Mouse (Mus musculus): ENCODE results near the gene Tmem212. TPM values are rescaled to one million over a fixed set of nuclear protein-coding genes. Genes with fewer than 3 reads are reported as not detected.

Tmem212 gene
- polyA plus RNA-seq, 1 experiment from 2014 or later = not detected

DNA sequence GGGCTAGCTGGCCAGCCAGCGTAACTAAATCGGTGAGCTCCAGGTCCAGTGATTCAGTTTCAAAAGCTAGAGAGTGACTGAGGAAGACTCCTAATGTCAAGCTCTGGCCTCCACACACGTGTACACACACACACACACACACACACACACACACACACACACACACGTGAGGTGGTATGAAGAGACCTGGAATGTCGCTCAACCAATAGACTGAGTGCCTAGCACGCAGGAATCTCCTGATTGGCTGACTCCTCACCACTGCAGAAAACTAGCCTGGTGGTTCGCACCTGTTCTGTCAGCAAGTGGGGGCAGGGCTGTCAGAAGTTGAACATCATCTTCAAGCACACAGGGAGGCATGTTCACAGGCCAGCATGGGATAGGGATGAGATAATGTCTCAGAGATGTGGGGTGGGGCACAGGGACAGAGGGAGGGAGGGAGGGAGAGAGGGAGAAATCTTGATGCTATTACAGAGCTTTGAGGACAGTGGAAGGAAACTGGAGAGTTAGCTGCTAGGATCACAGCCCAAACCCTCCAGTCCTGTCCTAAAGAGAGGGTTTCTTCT, 10.6 kb upstream of the Tmem212 start:
- Histone ChIP-seq H3K9me3 (replicated peaks; ENCODE audit: control insufficient read depth, low read length) (peaks cover 6% of the 10 kb centered on the region; the same call in 1 of the 2 replicates), H3K27ac (ENCODE audit: low read depth, low read length) (no peak overlapping the region), H3K4me1 (ENCODE audit: control insufficient read depth, insufficient read depth, low read length) (peaks cover 13% of the 10 kb centered on the region), H3K4me3 (ENCODE audit: low read depth, low read length) (no peak overlapping the region), H3K9ac (ENCODE audit: low read depth, low read length) (no peak overlapping the region), H3K4me2 (no peak overlapping the region), H3K36me3 (ENCODE audit: control insufficient read depth, insufficient read depth, low read length) (no peaks in the 10 kb centered on the region), H3K27me3 (ENCODE audit: control insufficient read depth, insufficient read depth, low read length) (no peaks in the 10 kb centered on the region)
- 77% methylated on average over 7 of the region's 7 CpGs for WGBS (ENCODE audit: insufficient replicate concordance)
- ATAC-seq (replicated peaks; ENCODE audit: insufficient number of reproducible peaks, low FRiP score, low TSS enrichment) = no peak

DNA sequence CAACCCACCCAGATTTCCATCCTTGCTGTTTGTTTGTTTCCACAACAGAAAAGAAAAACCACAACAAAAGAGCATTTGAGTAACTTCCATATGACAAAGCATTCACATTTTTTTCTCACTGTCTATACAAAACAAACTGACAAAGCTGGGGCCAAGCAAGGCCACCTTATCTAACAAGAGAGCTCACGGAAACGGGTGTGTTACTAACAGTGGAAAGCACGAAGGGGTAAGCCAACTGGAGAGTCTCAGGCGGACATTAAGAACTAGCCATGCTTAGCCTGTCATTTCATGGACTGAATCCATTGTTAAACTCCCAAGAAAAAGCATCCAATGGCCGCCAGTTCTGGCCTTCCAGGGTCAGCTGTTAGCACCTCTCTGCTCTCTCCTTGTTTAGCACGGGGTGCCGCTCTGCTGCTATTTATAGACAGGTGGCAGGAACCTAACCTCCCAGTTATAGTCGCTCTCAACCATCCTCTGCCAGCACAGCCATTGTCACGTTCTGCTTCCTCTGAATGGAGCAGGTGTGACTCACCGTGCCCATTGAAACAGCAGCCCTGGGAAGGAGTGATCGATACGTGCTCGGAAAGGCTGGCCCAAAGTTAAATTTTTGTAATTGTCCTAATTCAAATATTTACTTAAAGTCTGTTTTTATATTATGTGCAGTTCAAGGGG, 8.6 kb upstream of the Tmem212 start:
- H3K4me2 ChIP-seq = peak overlapping the region; percentile 19; the same call in 1 of the 2 replicates
- no peak overlapping the region for H3K4me3 ChIP-seq (ENCODE audit: low read depth, low read length)
- peaks cover 13% of the 10 kb centered on the region for H3K4me1 ChIP-seq (ENCODE audit: control insufficient read depth, insufficient read depth, low read length)
- peaks cover 6% of the 10 kb centered on the region; the same call in 1 of the 2 replicates for H3K9me3 ChIP-seq (replicated peaks; ENCODE audit: control insufficient read depth, low read length)
- 0 out of 2 replicates have a peak, but pooled peaks have one; percentile 16 for ATAC-seq (replicated peaks; ENCODE audit: insufficient number of reproducible peaks, low FRiP score, low TSS enrichment)
- H3K27me3 ChIP-seq (ENCODE audit: control insufficient read depth, insufficient read depth, low read length) = no peaks in the 10 kb centered on the region
- H3K27ac ChIP-seq (ENCODE audit: low read depth, low read length) = peak overlapping the region; percentile 80
- no peaks in the 10 kb centered on the region for H3K36me3 ChIP-seq (ENCODE audit: control insufficient read depth, insufficient read depth, low read length)
- WGBS (ENCODE audit: insufficient replicate concordance) = 23% methylated on average over 13 of the region's 13 CpGs
- no peak overlapping the region for H3K9ac ChIP-seq (ENCODE audit: low read depth, low read length)

DNA sequence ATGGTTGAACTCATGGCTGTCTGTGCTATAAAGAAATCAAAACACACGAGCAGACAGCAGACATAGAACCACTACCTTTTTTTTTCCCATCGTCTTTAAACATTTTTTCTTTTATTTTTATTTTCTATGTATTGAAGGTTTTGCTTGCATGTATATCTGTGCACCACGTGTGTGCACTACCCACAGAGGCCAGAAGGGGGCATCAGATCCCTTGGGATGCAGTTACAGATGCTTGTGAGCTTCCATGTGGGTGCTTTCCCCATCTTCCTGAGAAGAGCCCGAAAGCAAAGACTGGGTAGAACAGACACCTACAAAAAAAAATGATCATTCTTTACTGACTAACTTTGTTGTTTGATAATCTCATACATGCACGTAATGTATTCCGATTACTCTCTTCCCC, 5.7 kb upstream of the Tmem212 start:
- no peak overlapping the region for H3K27ac ChIP-seq (ENCODE audit: low read depth, low read length)
- ATAC-seq (replicated peaks; ENCODE audit: insufficient number of reproducible peaks, low FRiP score, low TSS enrichment) = no peak
- 84% methylated on average over 6 of the region's 6 CpGs for WGBS (ENCODE audit: insufficient replicate concordance)
- H3K4me3 ChIP-seq (ENCODE audit: low read depth, low read length) = no peak overlapping the region
- no peak overlapping the region for H3K9ac ChIP-seq (ENCODE audit: low read depth, low read length)
- peaks cover 20% of the 10 kb centered on the region for H3K4me1 ChIP-seq (ENCODE audit: control insufficient read depth, insufficient read depth, low read length)
- no peaks in the 10 kb centered on the region for H3K36me3 ChIP-seq (ENCODE audit: control insufficient read depth, insufficient read depth, low read length)
- H3K4me2 ChIP-seq = no peak overlapping the region
- H3K27me3 ChIP-seq (ENCODE audit: control insufficient read depth, insufficient read depth, low read length) = no peaks in the 10 kb centered on the region
- H3K9me3 ChIP-seq (replicated peaks; ENCODE audit: control insufficient read depth, low read length) = no peaks in the 10 kb centered on the region

DNA sequence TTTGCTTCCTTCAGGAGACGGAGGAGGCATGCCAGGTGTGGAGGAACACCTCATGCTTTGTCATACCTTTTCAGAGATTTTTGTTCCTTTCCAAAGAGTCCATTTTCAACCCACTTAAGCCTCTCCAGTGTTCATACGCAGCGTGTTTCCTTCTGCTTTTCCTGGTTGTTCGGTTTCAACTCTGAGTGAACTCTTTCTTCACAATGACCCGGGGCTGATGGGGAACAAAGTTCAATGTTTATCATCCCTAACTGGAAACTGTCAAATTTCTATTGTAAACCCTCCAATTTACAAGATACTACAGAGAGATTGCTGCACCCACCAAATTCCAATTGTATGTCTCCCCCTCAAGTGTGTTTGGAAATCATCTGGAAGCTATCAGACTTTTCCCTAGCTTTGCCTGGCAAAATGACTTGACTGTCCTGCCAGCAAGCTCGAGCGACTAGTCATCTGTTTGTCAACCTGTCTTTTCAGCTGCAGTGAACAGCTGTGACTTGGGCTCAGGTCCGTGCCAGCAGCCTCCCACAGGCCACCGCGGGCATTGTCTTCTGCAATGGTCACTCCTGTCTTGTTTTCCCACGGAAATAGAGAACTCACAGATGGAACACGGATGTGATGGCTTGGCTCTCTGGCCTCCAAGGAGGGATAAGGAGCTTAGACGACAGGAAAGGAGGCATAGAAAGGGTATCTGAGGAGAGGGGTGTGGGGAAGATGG, 3.0 kb upstream of the Tmem212 start:
- H3K4me1 ChIP-seq (ENCODE audit: control insufficient read depth, insufficient read depth, low read length) = peaks cover 7% of the 10 kb centered on the region; the same call in 1 of the 2 replicates
- no peaks in the 10 kb centered on the region for H3K9me3 ChIP-seq (replicated peaks; ENCODE audit: control insufficient read depth, low read length)
- no peaks in the 10 kb centered on the region for H3K36me3 ChIP-seq (ENCODE audit: control insufficient read depth, insufficient read depth, low read length)
- H3K27ac ChIP-seq (ENCODE audit: low read depth, low read length) = peak overlapping the region; percentile 79
- H3K27me3 ChIP-seq (ENCODE audit: control insufficient read depth, insufficient read depth, low read length) = no peaks in the 10 kb centered on the region
- 51% methylated on average over 13 of the region's 13 CpGs for WGBS (ENCODE audit: insufficient replicate concordance)
- H3K4me2 ChIP-seq = no peak overlapping the region
- no peak for ATAC-seq (replicated peaks; ENCODE audit: insufficient number of reproducible peaks, low FRiP score, low TSS enrichment)
- no peak overlapping the region for H3K4me3 ChIP-seq (ENCODE audit: low read depth, low read length)
- H3K9ac ChIP-seq (ENCODE audit: low read depth, low read length) = no peak overlapping the region

GRCm38 (mm10) chr3:27898178-27898577, 2.0 kb upstream of the Tmem212 start:
- H3K9ac ChIP-seq (ENCODE audit: low read depth, low read length) = no peak overlapping the region
- no peak overlapping the region for H3K4me3 ChIP-seq (ENCODE audit: low read depth, low read length)
- WGBS (ENCODE audit: insufficient replicate concordance) = 47% methylated on average over 10 of the region's 10 CpGs
- no peak overlapping the region for H3K4me2 ChIP-seq
- peak overlapping the region; percentile 79 for H3K27ac ChIP-seq (ENCODE audit: low read depth, low read length)
- no peaks in the 10 kb centered on the region for H3K9me3 ChIP-seq (replicated peaks; ENCODE audit: control insufficient read depth, low read length)
- H3K36me3 ChIP-seq (ENCODE audit: control insufficient read depth, insufficient read depth, low read length) = no peaks in the 10 kb centered on the region
- ATAC-seq (replicated peaks; ENCODE audit: insufficient number of reproducible peaks, low FRiP score, low TSS enrichment) = 0 out of 2 replicates have a peak, but pooled peaks have one; percentile 46
- peaks cover 7% of the 10 kb centered on the region; the same call in 1 of the 2 replicates for H3K4me1 ChIP-seq (ENCODE audit: control insufficient read depth, insufficient read depth, low read length)
- no peaks in the 10 kb centered on the region; the same call in 1 of the 2 replicates for H3K27me3 ChIP-seq (ENCODE audit: control insufficient read depth, insufficient read depth, low read length)

DNA sequence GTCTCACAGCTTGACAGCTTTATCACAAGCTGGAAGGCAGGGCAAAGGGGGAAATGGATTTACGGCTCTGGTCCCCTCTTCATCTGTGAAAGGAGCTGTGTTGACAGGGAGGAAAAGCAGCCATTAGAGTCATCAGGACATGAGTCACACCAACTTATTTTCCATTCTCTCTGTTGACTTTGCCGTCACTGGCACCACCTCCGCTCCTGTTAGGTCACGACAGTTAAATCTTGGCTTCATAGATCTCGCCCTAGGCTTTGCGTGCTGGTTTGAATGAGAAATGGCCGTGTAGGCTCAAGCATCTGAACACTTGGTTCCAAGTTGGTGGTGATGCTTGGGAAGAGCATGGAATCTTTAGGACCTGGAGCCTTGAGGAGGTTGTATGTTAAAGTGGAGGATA, 9.6 kb downstream of the Tmem212 start:
- 39% methylated on average over 7 of the region's 7 CpGs for WGBS (ENCODE audit: insufficient replicate concordance)
- Histone ChIP-seq H3K36me3 (ENCODE audit: control insufficient read depth, insufficient read depth, low read length) (no peaks in the 10 kb centered on the region), H3K27ac (ENCODE audit: low read depth, low read length) (peak overlapping the region; percentile 8; the same call in 1 of the 2 replicates), H3K9ac (ENCODE audit: low read depth, low read length) (no peak overlapping the region), H3K4me3 (ENCODE audit: low read depth, low read length) (no peak overlapping the region), H3K4me2 (peak overlapping the region; percentile 10), H3K4me1 (ENCODE audit: control insufficient read depth, insufficient read depth, low read length) (peaks cover 10% of the 10 kb centered on the region; the same call in 1 of the 2 replicates), H3K27me3 (ENCODE audit: control insufficient read depth, insufficient read depth, low read length) (no peaks in the 10 kb centered on the region), H3K9me3 (replicated peaks; ENCODE audit: control insufficient read depth, low read length) (no peaks in the 10 kb centered on the region)
- peak; percentile 50; the same call in 1 of the 2 replicates for ATAC-seq (replicated peaks; ENCODE audit: insufficient number of reproducible peaks, low FRiP score, low TSS enrichment)

DNA sequence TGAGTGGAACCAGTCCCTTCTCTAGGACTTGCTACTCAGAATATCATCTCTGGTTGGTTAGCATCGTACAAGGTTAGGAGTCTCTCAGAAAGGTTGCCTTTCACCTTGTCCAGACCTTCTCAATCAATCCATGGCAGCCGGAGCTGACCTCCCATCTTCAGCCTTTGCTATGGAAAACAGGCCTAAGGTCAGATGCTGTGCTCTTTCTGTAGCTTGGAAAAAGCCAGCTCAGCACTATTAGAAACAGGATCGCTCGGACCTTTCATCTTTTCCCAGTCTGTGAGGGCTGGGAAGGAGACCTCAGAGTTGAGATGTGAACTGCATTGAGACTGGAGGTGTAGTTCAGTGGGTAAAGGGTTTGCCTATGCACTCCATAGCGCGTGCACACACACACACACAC, 10.6 kb downstream of the Tmem212 start:
- Histone ChIP-seq H3K9ac (ENCODE audit: low read depth, low read length) (no peak overlapping the region), H3K4me3 (ENCODE audit: low read depth, low read length) (no peak overlapping the region), H3K4me2 (no peak overlapping the region), H3K9me3 (replicated peaks; ENCODE audit: control insufficient read depth, low read length) (no peaks in the 10 kb centered on the region), H3K27ac (ENCODE audit: low read depth, low read length) (no peak overlapping the region), H3K4me1 (ENCODE audit: control insufficient read depth, insufficient read depth, low read length) (peaks cover 10% of the 10 kb centered on the region; the same call in 1 of the 2 replicates), H3K36me3 (ENCODE audit: control insufficient read depth, insufficient read depth, low read length) (no peaks in the 10 kb centered on the region), H3K27me3 (ENCODE audit: control insufficient read depth, insufficient read depth, low read length) (no peaks in the 10 kb centered on the region)
- WGBS (ENCODE audit: insufficient replicate concordance) = 75% methylated on average over 6 of the region's 6 CpGs
- ATAC-seq (replicated peaks; ENCODE audit: insufficient number of reproducible peaks, low FRiP score, low TSS enrichment) = no peak

GRCm38 (mm10) chr3:27881897-27882835, 14.0 kb downstream of the Tmem212 start:
- Histone ChIP-seq H3K9ac (ENCODE audit: low read depth, low read length) (no peak overlapping the region), H3K4me1 (ENCODE audit: control insufficient read depth, insufficient read depth, low read length) (peaks cover 5% of the 10 kb centered on the region; the same call in 1 of the 2 replicates), H3K36me3 (ENCODE audit: control insufficient read depth, insufficient read depth, low read length) (no peaks in the 10 kb centered on the region), H3K27ac (ENCODE audit: low read depth, low read length) (no peak overlapping the region), H3K9me3 (replicated peaks; ENCODE audit: control insufficient read depth, low read length) (no peaks in the 10 kb centered on the region), H3K4me2 (no peak overlapping the region), H3K27me3 (ENCODE audit: control insufficient read depth, insufficient read depth, low read length) (no peaks in the 10 kb centered on the region), H3K4me3 (ENCODE audit: low read depth, low read length) (no peak overlapping the region)
- no peak for ATAC-seq (replicated peaks; ENCODE audit: insufficient number of reproducible peaks, low FRiP score, low TSS enrichment)
- WGBS (ENCODE audit: insufficient replicate concordance) = 58% methylated on average over 6 of the region's 6 CpGs

Data from heart, embryonic 11.5 days (tissue).